Mouse (Mus musculus) cortical plate, adult 2 months (tissue): ENCODE data around the gene Clk4. TPM values are rescaled to one million over a fixed set of nuclear protein-coding genes. Genes with fewer than 3 reads are reported as not detected.

Experiments
- H3K27ac ChIP-seq: fragments of 200-500 bp; 2 replicates; pipeline ENCODE4 v1.5.1; 2012; ENCODE audit warnings: low read length, control low read depth, inconsistent platforms; ENCODE audit not compliant: insufficient read depth
- H3K4me1 ChIP-seq: fragments of 200-500 bp; 2 replicates; pipeline ENCODE4 v1.6.1; 2011; ENCODE audit warnings: low read length; ENCODE audit not compliant: control insufficient read depth, insufficient read depth
- H3K4me3 ChIP-seq: fragments of 200-500 bp; 2 replicates; pipeline ENCODE4 v1.5.1; 2011; ENCODE audit warnings: mild to moderate bottlenecking, low read length, control low read depth; ENCODE audit not compliant: insufficient read depth
- CTCF ChIP-seq: fragments of 200-500 bp; IDR thresholded peaks from 2 replicates; pipeline ENCODE4 v1.5.1; 2011; ENCODE audit warnings: mild to moderate bottlenecking, control low read depth, low read length; ENCODE audit not compliant: insufficient read depth; ENCODE audit errors: extremely low read depth
- POLR2A ChIP-seq: fragments of 200-500 bp; IDR thresholded peaks from 2 replicates; pipeline ENCODE4 v1.6.1; 2011; ENCODE audit warnings: mild to moderate bottlenecking, low read length, control low read depth; ENCODE audit not compliant: insufficient read depth; ENCODE audit errors: extremely low read depth
- polyA plus RNA-seq: library from polyadenylated mRNA; depleted of rRNA; stranded (reverse); fragments of >200 nt; gene quantifications from 2 replicates; pipeline ENCODE4 v1.2.3, GENCODE M21; 2012

Gene Clk4
- polyA plus RNA-seq, 1 experiment = 190 TPM

- peak overlapping the region; percentile 93 for H3K27ac ChIP-seq
- H3K4me3 ChIP-seq = peak overlapping the region; percentile 62
- H3K4me1 ChIP-seq = peaks cover 8% of the 10 kb centered on the region; the same call in 1 of the 2 replicates
- no peak for TF ChIP-seq CTCF
- TF ChIP-seq POLR2A = no peak
Measured at GRCm38 (mm10) chr11:51263286-51263831, 1.8 kb downstream of the Clk4 start.

GRCm38 (mm10) chr11:51264352-51264751 lies 2.8 kb downstream of the Clk4 start:
- TF ChIP-seq POLR2A = no peak
- TF ChIP-seq CTCF = no peak
- Histone ChIP-seq H3K4me3 (peak overlapping the region; percentile 62), H3K27ac (no peak overlapping the region), H3K4me1 (peaks cover 8% of the 10 kb centered on the region; the same call in 1 of the 2 replicates)

GRCm38 (mm10) chr11:51265326-51265725 lies 3.8 kb downstream of the Clk4 start:
- Histone ChIP-seq H3K4me1 (peaks cover 8% of the 10 kb centered on the region), H3K4me3 (peak overlapping the region; percentile 62; the same call in 1 of the 2 replicates), H3K27ac (no peak overlapping the region)
- TF ChIP-seq CTCF (peak; percentile 50; the same call in 1 of the 2 replicates), POLR2A (no peak)

- H3K4me1 ChIP-seq = peaks cover 3% of the 10 kb centered on the region
- TF ChIP-seq POLR2A (no peak), CTCF (no peak)
- no peak overlapping the region for H3K27ac ChIP-seq
- no peak overlapping the region for H3K4me3 ChIP-seq
Measured at GRCm38 (mm10) chr11:51274418-51274817, 12.9 kb downstream of the Clk4 start.

- H3K4me3 ChIP-seq = peak within 1 kb of the TSS; percentile 3
- TF ChIP-seq POLR2A (no peak), CTCF (peak; percentile 78)
- H3K4me1 ChIP-seq = no peaks in the 10 kb centered on the region
- H3K27ac ChIP-seq = no peak within 1 kb of the TSS
Measured at GRCm38 (mm10) chr11:51289564-51290041, 28.1 kb downstream of the Clk4 start, which contains the start of gene Col23a1. Gene Col23a1, plus strand, starts transcription at chr11:51289920.

- Histone ChIP-seq H3K4me1 (peaks cover 2% of the 10 kb centered on the region; the same call in 1 of the 2 replicates), H3K4me3 (peak overlapping the region; percentile 3; the same call in 1 of the 2 replicates), H3K27ac (no peak overlapping the region)
- no peak for TF ChIP-seq CTCF
- TF ChIP-seq POLR2A = no peak
Measured at GRCm38 (mm10) chr11:51290066-51290955, 28.8 kb downstream of the Clk4 start.

GRCm38 (mm10) chr11:51293956-51294530 lies 32.5 kb downstream of the Clk4 start:
- H3K27ac ChIP-seq = no peak overlapping the region
- no peak overlapping the region for H3K4me3 ChIP-seq
- TF ChIP-seq CTCF (no peak), POLR2A (no peak)
- H3K4me1 ChIP-seq = peaks cover 2% of the 10 kb centered on the region; the same call in 1 of the 2 replicates

GRCm38 (mm10) chr11:51295742-51296141 lies 34.2 kb downstream of the Clk4 start:
- TF ChIP-seq CTCF (no peak), POLR2A (no peak)
- Histone ChIP-seq H3K27ac (no peak overlapping the region), H3K4me3 (no peak overlapping the region), H3K4me1 (peaks cover 2% of the 10 kb centered on the region; the same call in 1 of the 2 replicates)

- Histone ChIP-seq H3K27ac (no peak overlapping the region), H3K4me1 (peaks cover 2% of the 10 kb centered on the region; the same call in 1 of the 2 replicates), H3K4me3 (no peak overlapping the region)
- TF ChIP-seq POLR2A = no peak
- TF ChIP-seq CTCF = no peak
Measured at GRCm38 (mm10) chr11:51298691-51299090, 37.2 kb downstream of the Clk4 start.

GRCm38 (mm10) chr11:51302396-51302795 lies 40.9 kb downstream of the Clk4 start:
- no peak for TF ChIP-seq CTCF
- no peak for TF ChIP-seq POLR2A
- H3K4me3 ChIP-seq = no peak overlapping the region
- peaks cover 2% of the 10 kb centered on the region; the same call in 1 of the 2 replicates for H3K4me1 ChIP-seq
- no peak overlapping the region for H3K27ac ChIP-seq
